Mouse (Mus musculus) embryonic fibroblast, embryonic 13.5 days (primary cell): ENCODE measurements at regions not wholly inside any gene's neighbourhood (a gene's known extent, or its start where the extent isn't known, plus 50 kb on each side); places are given as distances from the start of the nearest gene placed in this dataset.

Experiments used
- CTCF ChIP-seq: IDR thresholded peaks from 2 replicates; pipeline ENCODE4 v1.5.1; 2011; ENCODE audit warnings: mild to moderate bottlenecking, control low read depth, low read length, moderate library complexity, borderline replicate concordance; ENCODE audit not compliant: insufficient read depth
- POLR2A ChIP-seq: IDR thresholded peaks from 2 replicates; pipeline ENCODE4 v1.6.1; 2011; ENCODE audit warnings: low read depth, mild to moderate bottlenecking, control low read depth, low read length, moderate library complexity

GRCm38 (mm10) chr1:137670650-137671049, 504.9 kb downstream of the Ptprc start:
- TF ChIP-seq POLR2A (no peak), CTCF (no peak)
